Mouse (Mus musculus) megakaryocyte, embryonic 14.5 days (primary cell): ENCODE measurements at regions not wholly inside any gene's neighbourhood (a gene's known extent, or its start where the extent isn't known, plus 50 kb on each side); places are given as distances from the start of the nearest gene placed in this dataset.
"Not testable (repeated sequence)": the region's sequence is repeated elsewhere in the genome, so short reads cannot be mapped to it uniquely, and the experiment has no call there.

Experiments used
- H3K27me3 ChIP-seq: replicated peaks from 2 replicates; pipeline ENCODE3; 2012; ENCODE audit warnings: inconsistent platforms
- H3K36me3 ChIP-seq: replicated peaks from 2 replicates; pipeline ENCODE3; 2012; ENCODE audit warnings: low read length, inconsistent platforms, mixed read lengths
- H3K4me1 ChIP-seq: 2 replicates; pipeline ENCODE4 v1.6.1; 2012; ENCODE audit warnings: inconsistent platforms
- H3K4me3 ChIP-seq: replicated peaks from 2 replicates; pipeline ENCODE3; 2012; ENCODE audit warnings: moderate library complexity, mild to moderate bottlenecking, inconsistent platforms
- H3K9me3 ChIP-seq: 2 replicates; pipeline ENCODE4 v1.6.1; 2012; ENCODE audit warnings: inconsistent platforms
- FLI1 ChIP-seq: IDR thresholded peaks from 2 replicates; pipeline ENCODE4 v1.6.1; 2012; ENCODE audit warnings: low read length, inconsistent platforms, mixed read lengths
- GATA1 ChIP-seq: IDR thresholded peaks from 3 replicates; pipeline ENCODE4 v1.6.1; 2012; ENCODE audit warnings: mixed read lengths, low read length, inconsistent platforms, borderline replicate concordance

GRCm38 (mm10) chr7:36175296-36175695, 372.5 kb upstream of the Zfp507 start:
- H3K4me1 ChIP-seq = no peaks in the 10 kb centered on the region
- no peaks in the 10 kb centered on the region for H3K36me3 ChIP-seq
- no peaks in the 10 kb centered on the region for H3K27me3 ChIP-seq
- H3K4me3 ChIP-seq = peak overlapping the region; percentile 64
- peaks cover 39% of the 10 kb centered on the region for H3K9me3 ChIP-seq
- TF ChIP-seq GATA1 (no peak), FLI1 (no peak)

- not testable (repeated sequence) for H3K4me3 ChIP-seq, H3K4me1 ChIP-seq, H3K27me3 ChIP-seq, H3K36me3 ChIP-seq
- H3K9me3 ChIP-seq = peaks cover 22% of the 10 kb centered on the region
Measured at GRCm38 (mm10) chr7:36172511-36172910, 369.7 kb upstream of the Zfp507 start.

GRCm38 (mm10) chr7:36157270-36157945, 354.6 kb upstream of the Zfp507 start:
- Histone ChIP-seq H3K9me3 (peaks cover 51% of the 10 kb centered on the region), H3K4me1 (no peaks in the 10 kb centered on the region), H3K36me3 (no peaks in the 10 kb centered on the region), H3K4me3 (no peak overlapping the region), H3K27me3 (no peaks in the 10 kb centered on the region)
- TF ChIP-seq GATA1 = no peak
- no peak for TF ChIP-seq FLI1

- no peak overlapping the region for H3K4me3 ChIP-seq
Measured at GRCm38 (mm10) chr7:36156595-36156994, 353.8 kb upstream of the Zfp507 start.

DNA sequence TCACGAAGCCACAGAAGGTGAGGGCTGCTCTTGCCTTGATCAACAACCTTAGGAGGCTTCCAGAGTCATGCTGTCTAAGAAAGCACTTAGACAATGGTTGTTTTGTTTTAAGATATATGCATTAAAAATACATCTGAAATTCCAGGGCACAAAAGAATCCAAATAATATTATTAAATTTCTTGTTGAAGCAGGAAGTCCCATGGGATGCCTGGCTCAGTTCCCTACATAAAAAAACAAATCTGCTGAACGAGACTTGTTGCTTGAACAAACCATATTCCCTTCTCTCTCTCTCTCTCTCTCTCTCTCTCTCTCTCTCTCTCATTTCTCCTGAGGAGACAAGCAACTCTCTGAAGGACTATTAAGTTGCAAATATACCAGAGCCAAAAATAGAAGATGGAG, 352.8 kb upstream of the Zfp507 start:
- Histone ChIP-seq H3K9me3 (peaks cover 47% of the 10 kb centered on the region), H3K4me3 (no peak overlapping the region), H3K36me3 (no peaks in the 10 kb centered on the region), H3K27me3 (no peaks in the 10 kb centered on the region), H3K4me1 (no peaks in the 10 kb centered on the region)
- no peak for TF ChIP-seq GATA1
- no peak for TF ChIP-seq FLI1

More at GRCm38 (mm10) chr7:36156595-36156994, 353.8 kb upstream of the Zfp507 start:
- peaks cover 49% of the 10 kb centered on the region for H3K9me3 ChIP-seq
- no peaks in the 10 kb centered on the region for H3K27me3 ChIP-seq
- TF ChIP-seq FLI1 (no peak), GATA1 (no peak)
- no peaks in the 10 kb centered on the region for H3K36me3 ChIP-seq
- no peaks in the 10 kb centered on the region for H3K4me1 ChIP-seq

GRCm38 (mm10) chr7:36155159-36155558, 352.4 kb upstream of the Zfp507 start:
- Histone ChIP-seq H3K4me3 (no peak overlapping the region), H3K27me3 (no peaks in the 10 kb centered on the region), H3K36me3 (no peaks in the 10 kb centered on the region), H3K9me3 (peaks cover 47% of the 10 kb centered on the region), H3K4me1 (no peaks in the 10 kb centered on the region)
- TF ChIP-seq GATA1 = no peak
- TF ChIP-seq FLI1 = no peak

DNA sequence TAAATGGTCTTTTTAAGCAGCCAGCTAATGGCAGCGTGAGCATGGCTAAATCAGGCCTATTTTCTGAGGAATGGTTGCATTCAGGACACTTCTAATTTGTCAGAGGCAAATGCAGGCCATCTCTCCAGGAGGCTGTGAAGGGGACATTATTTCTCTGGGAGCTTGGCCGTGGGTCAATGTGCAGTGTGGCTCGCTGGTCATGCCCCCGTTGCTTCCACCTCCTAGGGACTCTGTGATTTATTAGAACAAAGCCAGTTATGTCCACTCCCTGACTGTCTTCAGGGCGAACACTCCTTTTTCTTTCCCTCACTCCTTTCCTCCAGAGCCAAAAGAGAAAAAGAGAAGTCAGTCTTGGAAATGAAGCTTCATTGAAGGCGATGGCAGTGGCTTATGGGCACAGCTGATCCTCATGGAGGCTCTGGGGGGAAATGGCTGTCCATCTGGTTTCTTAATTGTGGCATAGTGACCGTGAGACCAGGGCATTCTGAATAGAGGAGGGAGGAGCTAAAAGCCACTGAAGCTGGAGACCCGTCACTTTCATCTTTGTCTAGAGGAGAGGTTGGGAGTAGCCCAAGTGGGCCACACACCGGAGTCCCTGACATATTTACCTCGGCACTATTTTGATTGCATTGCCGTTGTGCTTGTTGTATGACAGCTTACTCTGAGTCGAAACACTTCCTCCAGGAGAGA, 348.2 kb upstream of the Zfp507 start:
- Histone ChIP-seq H3K27me3 (no peaks in the 10 kb centered on the region), H3K36me3 (no peaks in the 10 kb centered on the region), H3K9me3 (peaks cover 35% of the 10 kb centered on the region), H3K4me1 (no peaks in the 10 kb centered on the region), H3K4me3 (no peak overlapping the region)
- TF ChIP-seq FLI1 = no peak
- no peak for TF ChIP-seq GATA1

DNA sequence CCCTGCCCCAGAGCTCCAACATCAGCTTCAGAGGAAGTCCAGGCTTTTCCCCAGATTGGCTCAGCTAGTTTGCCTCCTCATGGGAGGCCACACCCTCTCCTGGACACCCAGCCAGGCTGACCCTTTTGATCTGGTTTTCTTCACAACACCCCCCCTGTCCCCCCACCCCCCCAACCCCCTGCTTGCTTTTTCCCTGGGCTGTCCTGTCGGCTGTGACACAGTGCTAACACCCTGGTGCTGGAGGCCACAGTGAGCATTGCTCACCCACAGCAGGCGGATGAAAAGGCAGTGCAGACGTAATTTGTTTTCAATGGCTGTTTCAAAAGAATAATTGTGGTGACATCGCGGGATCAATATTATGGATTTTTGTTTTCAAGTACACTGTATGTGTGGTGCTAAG, 333.8 kb upstream of the Zfp507 start:
- Histone ChIP-seq H3K9me3 (peaks cover 5% of the 10 kb centered on the region), H3K36me3 (no peaks in the 10 kb centered on the region)
- TF ChIP-seq FLI1 (no peak), GATA1 (no peak)

GRCm38 (mm10) chr7:36134557-36134956, 331.8 kb upstream of the Zfp507 start:
- H3K4me1 ChIP-seq = no peaks in the 10 kb centered on the region
- TF ChIP-seq GATA1 = no peak
- no peak for TF ChIP-seq FLI1
- H3K9me3 ChIP-seq = peaks cover 9% of the 10 kb centered on the region
- H3K4me3 ChIP-seq = no peak overlapping the region
- no peaks in the 10 kb centered on the region for H3K36me3 ChIP-seq
- no peaks in the 10 kb centered on the region for H3K27me3 ChIP-seq

More for the DNA sequence above, 333.8 kb upstream of the Zfp507 start:
- no peak overlapping the region for H3K4me3 ChIP-seq
- H3K27me3 ChIP-seq = no peaks in the 10 kb centered on the region
- H3K4me1 ChIP-seq = no peaks in the 10 kb centered on the region

DNA sequence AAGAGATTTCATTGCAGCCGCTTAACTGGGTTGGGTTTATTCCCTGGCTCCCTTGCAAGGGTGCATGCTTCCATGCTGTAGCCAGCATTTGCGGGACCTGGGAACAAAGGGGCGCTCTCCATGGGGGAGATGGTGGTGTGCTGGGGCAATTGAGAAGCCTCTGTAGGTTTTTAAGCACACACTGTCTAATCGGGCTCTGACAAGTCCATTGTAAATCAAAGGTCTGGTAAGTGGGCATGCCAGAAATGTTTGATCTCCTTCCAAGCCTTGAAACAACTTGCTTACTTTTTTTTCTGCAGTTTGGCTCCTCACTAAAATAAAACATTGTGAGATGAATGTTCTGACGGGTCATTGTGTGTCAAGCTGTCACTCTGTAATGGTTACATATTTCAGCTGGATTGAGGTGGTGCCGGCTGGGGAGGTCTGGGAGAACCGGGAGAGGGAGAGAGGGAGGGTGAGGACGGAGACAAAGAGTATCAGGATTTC, 330.9 kb upstream of the Zfp507 start:
- Histone ChIP-seq H3K4me3 (no peak overlapping the region), H3K9me3 (peaks cover 13% of the 10 kb centered on the region), H3K36me3 (no peaks in the 10 kb centered on the region), H3K27me3 (no peaks in the 10 kb centered on the region), H3K4me1 (no peaks in the 10 kb centered on the region)
- TF ChIP-seq GATA1 (no peak), FLI1 (no peak)
